Mouse (Mus musculus) liver, adult 2 months (tissue): ENCODE results near the gene 2310030G06Rik.

Source experiments
- CTCF ChIP-seq: fragments of 200-500 bp; IDR thresholded peaks from 2 replicates; pipeline ENCODE4 v1.5.1; 2011; ENCODE audit warnings: low read depth, low read length, control low read depth
- POLR2A ChIP-seq: fragments of 200-500 bp; IDR thresholded peaks from 2 replicates; pipeline ENCODE4 v1.6.1; 2011; ENCODE audit warnings: low read length, control low read depth; ENCODE audit not compliant: insufficient read depth; ENCODE audit errors: extremely low read depth

DNA sequence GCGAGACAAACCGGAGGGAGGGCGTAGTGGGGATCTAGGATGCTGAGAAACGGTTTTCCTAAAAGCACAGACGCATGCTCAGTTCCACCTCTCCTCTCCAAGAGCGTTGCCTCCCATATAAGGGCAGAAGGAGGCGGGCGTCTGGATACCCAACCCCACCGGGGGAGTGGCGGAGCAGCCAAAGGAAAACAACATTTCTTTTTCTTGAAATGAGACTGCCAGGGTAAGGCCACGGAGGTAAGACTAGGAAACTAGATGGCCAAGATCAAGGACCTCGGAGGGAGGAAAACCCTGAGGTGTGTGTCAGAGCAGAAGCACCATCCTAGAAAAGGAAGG lies 48.7 kb downstream of the 2310030G06Rik start:
- no peak for TF ChIP-seq CTCF
- TF ChIP-seq POLR2A, result no peak
